3 mouse cellular contexts compared by ENCODE assay signal in the genomic region with DNA sequence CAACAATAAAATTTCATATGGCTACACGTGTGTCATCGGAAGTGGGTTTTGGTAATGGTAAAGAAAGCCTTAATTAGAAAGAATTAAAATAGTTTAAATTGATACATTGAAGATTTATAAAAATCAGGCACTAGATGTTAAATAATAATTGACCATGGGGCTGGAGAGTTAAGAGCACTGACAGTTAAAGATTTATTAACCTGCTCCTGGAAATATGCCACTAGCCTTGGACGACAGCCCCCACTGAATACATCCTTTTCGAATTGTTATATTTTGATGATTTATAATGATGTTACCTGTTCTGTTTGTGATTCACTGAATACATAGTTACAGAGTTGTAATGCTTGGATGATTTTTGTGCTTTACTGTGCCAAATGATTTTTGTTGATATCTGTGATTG. TPM values are rescaled to one million over a fixed set of nuclear protein-coding genes. Genes with fewer than 3 reads are reported as not detected.
"Had no signal": no experiment of that assay in that cellular context is flagged by ENCODE, and none has a peak within 500 bp of the region (broad histone marks: within the 10 kb centered on the region; RNA-seq: fewer than 3 reads in every experiment).

No protein-coding gene starts in this region.

RNA-seq across cellular contexts. Expression of gene Clmn, which starts 35.9 kb away (rescaled TPM):
- total RNA-seq: megakaryocyte-erythroid progenitor cell, adult 5-6 weeks; monocyte, adult 5-6 weeks had no signal
- polyA plus RNA-seq: macrophage had no signal
